ENCODE assay signal across 28 mouse cellular contexts in genomic region chr11:35171505-35171904, GRCm38 (mm10). TPM values are rescaled to one million over a fixed set of nuclear protein-coding genes. Genes with fewer than 3 reads are reported as not detected.
DNase-seq lines count a peak whose midpoint lies in the region; ATAC-seq and TF ChIP-seq lines count a peak whose summit lies in the region.
"Had no signal": no experiment of that assay in that cellular context is flagged by ENCODE, and none has a peak within 500 bp of the region (broad histone marks: within the 10 kb centered on the region; RNA-seq: fewer than 3 reads in every experiment).

No protein-coding gene starts in this region.

- no peak overlapping the region for H3K9ac ChIP-seq in limb, embryonic 11.5 days (ENCODE audit: low read length)
- H3K9ac ChIP-seq: embryonic facial prominence, embryonic 13.5 days; forebrain, embryonic 13.5 days; heart, embryonic 12.5 days; heart, embryonic 15.5 days; hindbrain, embryonic 15.5 days had no signal

- no peaks in the 10 kb centered on the region for H3K36me3 ChIP-seq in limb, embryonic 11.5 days (ENCODE audit: control insufficient read depth, insufficient read depth, low read length)
- H3K36me3 ChIP-seq in limb, embryonic 10.5 days: peaks cover 39% of the 10 kb centered on the region
- no peaks in the 10 kb centered on the region for H3K36me3 ChIP-seq in thymus, adult 2 months (ENCODE audit: control insufficient read depth, insufficient read depth, low read length)
- H3K36me3 ChIP-seq: forebrain, embryonic 10.5 days; heart, embryonic 15.5 days; hindbrain, embryonic 15.5 days had no signal

- no peak overlapping the region for H3K4me2 ChIP-seq in limb, embryonic 11.5 days (ENCODE audit: low read depth, severe bottlenecking)
- H3K4me2 ChIP-seq: embryonic facial prominence, embryonic 13.5 days; forebrain, embryonic 13.5 days; heart, embryonic 12.5 days; heart, embryonic 15.5 days; hindbrain, embryonic 15.5 days had no signal

- no peak overlapping the region for H3K27ac ChIP-seq in limb, embryonic 11.5 days (replicated peaks; ENCODE audit: low read depth, low read length)
- H3K27ac ChIP-seq in limb, embryonic 10.5 days: no peak overlapping the region
- H3K27ac ChIP-seq in thymus, adult 2 months (ENCODE audit: control insufficient read depth, insufficient read depth, low read length): no peak overlapping the region
- H3K27ac ChIP-seq: embryonic facial prominence, embryonic 10.5 days; embryonic facial prominence, embryonic 13.5 days; forebrain, embryonic 10.5 days; forebrain, embryonic 13.5 days; heart, embryonic 15.5 days; hindbrain, embryonic 10.5 days; hindbrain, embryonic 15.5 days had no signal

- H3K4me1 ChIP-seq in limb, embryonic 11.5 days (ENCODE audit: control insufficient read depth, insufficient read depth, low read length): no peaks in the 10 kb centered on the region; the same call in 1 of the 2 replicates
- H3K4me1 ChIP-seq in limb, embryonic 10.5 days: peaks cover 25% of the 10 kb centered on the region
- H3K4me1 ChIP-seq in thymus, adult 2 months (replicated peaks; ENCODE audit: control insufficient read depth, insufficient read depth, low read length): no peaks in the 10 kb centered on the region
- H3K4me1 ChIP-seq: forebrain, embryonic 13.5 days; heart, embryonic 12.5 days; heart, embryonic 15.5 days; hindbrain, embryonic 15.5 days had no signal

- H3K4me3 ChIP-seq in limb, embryonic 11.5 days (ENCODE audit: low read depth, low read length): no peak overlapping the region
- no peak overlapping the region for H3K4me3 ChIP-seq in limb, embryonic 10.5 days
- H3K4me3 ChIP-seq in thymus, adult 2 months (ENCODE audit: control insufficient read depth, insufficient read depth, low read length): no peak overlapping the region
- H3K4me3 ChIP-seq: embryonic facial prominence, embryonic 10.5 days; embryonic facial prominence, embryonic 13.5 days; forebrain, embryonic 10.5 days; forebrain, embryonic 13.5 days; heart, embryonic 12.5 days; heart, embryonic 15.5 days; hindbrain, embryonic 10.5 days; hindbrain, embryonic 15.5 days had no signal

- no peak for TF ChIP-seq CTCF in thymus, adult 2 months (IDR thresholded peaks at IDR 0.05; ENCODE audit: borderline replicate concordance, control insufficient read depth, extremely low read depth, insufficient read depth, low read length, poor library complexity)

- ATAC-seq in frontal cortex, adult (ENCODE audit: low TSS enrichment): peak; percentile 69
- no peak for ATAC-seq in limb, embryonic 11.5 days (ENCODE audit: insufficient number of reproducible peaks, low FRiP score, low TSS enrichment, low read depth)
- ATAC-seq: activated CD4-positive, CD25-positive, alpha-beta regulatory T cell, adult 4 months; forebrain, embryonic 13.5 days; forebrain, embryonic 16.5 days had no signal

- no peaks in the 10 kb centered on the region for H3K9me3 ChIP-seq in limb, embryonic 11.5 days (ENCODE audit: control insufficient read depth, low read length)
- no peaks in the 10 kb centered on the region for H3K9me3 ChIP-seq in limb, embryonic 10.5 days (replicated peaks)
- H3K9me3 ChIP-seq: embryonic facial prominence, embryonic 10.5 days; embryonic facial prominence, embryonic 13.5 days; forebrain, embryonic 10.5 days; forebrain, embryonic 13.5 days; heart, embryonic 12.5 days; heart, embryonic 15.5 days; hindbrain, embryonic 10.5 days; hindbrain, embryonic 15.5 days had no signal

- 90% methylated on average over 6 of the region's 6 CpGs for WGBS in limb, embryonic 11.5 days
- 91% methylated on average over 6 of the region's 6 CpGs for WGBS in limb, embryonic 10.5 days
- WGBS in thymus, adult 2 months: 78% methylated on average over 6 of the region's 6 CpGs

- DNase-seq in frontal cortex, postnatal 25 days (ENCODE audit: low spot score in 2 of 2): no peak
- peak; percentile 18 for DNase-seq in limb, embryonic 11.5 days (ENCODE audit: low spot score)
- no peak for DNase-seq in limb, embryonic 10.5 days (ENCODE audit: low spot score)
- DNase-seq in brain, adult 2 months (ENCODE audit: low read depth, low spot score): peak; percentile 66
- peak; percentile 53 for DNase-seq in telencephalon, adult 2 months (ENCODE audit: low read depth, low spot score)
- DNase-seq in thymus, adult 2 months: no peak
- DNase-seq: adrenal gland, adult 8-10 months; adrenal gland, postnatal 25 days; cerebellum, adult 11 months; cerebellum, adult 2 months; cerebellum, adult 9-11 months; cerebellum, postnatal 25 days; embryo, embryonic 11 days; gastrocnemius, postnatal 25 days; heart, adult 18-20 months; heart, postnatal 10 days; heart, postnatal 36 days had no signal

- no peak for TF ChIP-seq POLR2A in thymus, adult 2 months (IDR thresholded peaks at IDR 0.05; ENCODE audit: control insufficient read depth, extremely low read depth, insufficient read depth, low read length, poor library complexity)

- no peaks in the 10 kb centered on the region for H3K27me3 ChIP-seq in limb, embryonic 11.5 days (ENCODE audit: control insufficient read depth, insufficient read depth, low read length)
- no peaks in the 10 kb centered on the region for H3K27me3 ChIP-seq in limb, embryonic 10.5 days (ENCODE audit: low read depth, poor library complexity, severe bottlenecking)
- H3K27me3 ChIP-seq in thymus, adult 2 months (ENCODE audit: control insufficient read depth, insufficient read depth, low read length): no peaks in the 10 kb centered on the region
- H3K27me3 ChIP-seq: embryonic facial prominence, embryonic 13.5 days; forebrain, embryonic 13.5 days; heart, embryonic 12.5 days; heart, embryonic 15.5 days; hindbrain, embryonic 15.5 days had no signal

RNA-seq across cellular contexts. Expression of gene Slit3, which starts 50.5 kb away (rescaled TPM):
- polyA plus RNA-seq in limb, embryonic 11.5 days (2014; fragmentation: Nextera tagmentation; extraction: Ambion mirVana): 30.6 and 40.7 TPM in 2 replicates
- 20.2 and 21.9 TPM in 2 replicates for polyA plus RNA-seq in limb, embryonic 10.5 days (2016; fragmentation: Nextera tagmentation; extraction: Ambion mirVana)
- polyA plus RNA-seq in thymus, adult 2 months (2012; rRNA removed): 6.4 and 7.2 TPM in 2 replicates
- polyA plus RNA-seq: activated CD4-positive, CD25-positive, alpha-beta regulatory T cell, adult 4 months had no signal

Comparison
In these comparisons a context has a peak if more than half of its experiments do, and no peak if none do; other contexts are left out.
1. DNase-seq: peak in limb, embryonic 11.5 days (single experiment), brain, adult 2 months (single experiment) and telencephalon, adult 2 months (single experiment); none in frontal cortex, postnatal 25 days (0 of 2), limb, embryonic 10.5 days (single experiment) and thymus, adult 2 months (single experiment).